Mouse (Mus musculus): ENCODE data around the gene Defa26. TPM values are rescaled to one million over a fixed set of nuclear protein-coding genes. Genes with fewer than 3 reads are reported as not detected.
"Not testable (repeated sequence)": the region's sequence is repeated elsewhere in the genome, so short reads cannot be mapped to it uniquely, and the experiment has no call there.

Gene Defa26
- polyA plus RNA-seq (2011; ENCODE audit: insufficient read depth, insufficient read length, low replicate concordance, missing spikeins), result not detected in 2 replicates

GRCm38 (mm10) chr8:21617883-21618282 lies at the start of gene Defa26:
TSS of gene Defa26 (plus strand) at chr8:21618183.
- H3K4me1 ChIP-seq (ENCODE audit: control insufficient read depth, insufficient read depth, low read length); H3K4me3 ChIP-seq (replicated peaks; ENCODE audit: control insufficient read depth, low read depth, low read length); H3K27ac ChIP-seq (ENCODE audit: control insufficient read depth, insufficient read depth, low read depth, low read length, poor library complexity): not testable (repeated sequence)
- WGBS, result no CpG with 5 or more reads among the region's 1 CpGs

- WGBS, result no CpG with 5 or more reads among the region's 1 CpGs
These were observed 35.3 kb upstream of the Defa26 start, which contains the start of gene Defa28 for GRCm38 (mm10) chr8:21582706-21583105. TSS of gene Defa28 (plus strand) at chr8:21583006.

GRCm38 (mm10) chr8:21594408-21594807 lies 23.6 kb upstream of the Defa26 start, which contains the start of gene Gm7861:
TSS of gene Gm7861 (minus strand) at chr8:21594508.
- H3K4me3 ChIP-seq (replicated peaks; ENCODE audit: control insufficient read depth, low read depth, low read length); H3K27ac ChIP-seq (ENCODE audit: control insufficient read depth, insufficient read depth, low read depth, low read length, poor library complexity); H3K4me1 ChIP-seq (ENCODE audit: control insufficient read depth, insufficient read depth, low read length): not testable (repeated sequence)
- WGBS, result no CpG with 5 or more reads among the region's 1 CpGs

More at GRCm38 (mm10) chr8:21582706-21583105, 35.3 kb upstream of the Defa26 start, which contains the start of gene Defa28:
- H3K27ac ChIP-seq (ENCODE audit: control insufficient read depth, insufficient read depth, low read depth, low read length, poor library complexity); H3K4me1 ChIP-seq (ENCODE audit: control insufficient read depth, insufficient read depth, low read length); H3K4me3 ChIP-seq (replicated peaks; ENCODE audit: control insufficient read depth, low read depth, low read length): not testable (repeated sequence)

GRCm38 (mm10) chr8:21655480-21655879 lies 37.5 kb downstream of the Defa26 start, which contains the start of gene Defa17:
TSS of gene Defa17 (plus strand) at chr8:21655780.
- not testable (repeated sequence) for H3K27ac ChIP-seq (ENCODE audit: control insufficient read depth, insufficient read depth, low read depth, low read length, poor library complexity); H3K4me1 ChIP-seq (ENCODE audit: control insufficient read depth, insufficient read depth, low read length); H3K4me3 ChIP-seq (replicated peaks; ENCODE audit: control insufficient read depth, low read depth, low read length)
- 80% methylated on average over 1 of the region's 2 CpGs for WGBS

DNA sequence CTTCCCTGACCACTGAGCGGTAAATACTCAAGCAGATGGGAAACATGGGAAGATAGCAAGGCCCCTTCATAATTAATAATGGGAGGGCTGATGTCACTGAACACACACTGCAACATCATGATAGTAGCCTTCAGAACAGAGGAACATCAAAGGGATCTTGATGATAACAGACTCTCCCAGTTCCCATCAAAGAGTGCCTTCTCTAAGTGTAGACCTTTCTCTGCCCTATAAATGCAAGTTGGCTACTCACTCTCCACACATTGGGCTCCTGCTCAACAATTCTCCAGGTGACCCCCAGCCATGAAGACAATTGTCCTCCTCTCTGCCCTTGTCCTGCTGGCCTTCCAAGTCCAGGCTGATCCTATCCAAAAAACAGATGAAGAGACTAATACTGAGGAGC lies 47.5 kb downstream of the Defa26 start, which contains the start of gene Defa34:
Defa34 (plus strand) TSS at position 301 of the 400 bp plus-strand sequence.
- 82% methylated on average over 1 of the region's 1 CpGs for WGBS
- H3K4me1 ChIP-seq (ENCODE audit: control insufficient read depth, insufficient read depth, low read length), result not testable (repeated sequence)

More for the DNA sequence above, 47.5 kb downstream of the Defa26 start, which contains the start of gene Defa34:
- H3K27ac ChIP-seq (ENCODE audit: control insufficient read depth, insufficient read depth, low read depth, low read length, poor library complexity); H3K4me3 ChIP-seq (replicated peaks; ENCODE audit: control insufficient read depth, low read depth, low read length): not testable (repeated sequence)

Other genes starting within 250 kb of the Defa26 start
- not detected in 2 replicates for gene Defa2, start 239.7 kb upstream of the Defa26 start, polyA plus RNA-seq (2011; ENCODE audit: insufficient read depth, insufficient read length, low replicate concordance, missing spikeins)
- gene Defa33, start 226.4 kb upstream of the Defa26 start, polyA plus RNA-seq (2011; ENCODE audit: insufficient read depth, insufficient read length, low replicate concordance, missing spikeins), result not detected in 2 replicates
- gene Defa36, start 190.8 kb upstream of the Defa26 start, polyA plus RNA-seq (2011; ENCODE audit: insufficient read depth, insufficient read length, low replicate concordance, missing spikeins), result not detected in 2 replicates
- not detected in 2 replicates for gene Gm7849, start 161.6 kb upstream of the Defa26 start, polyA plus RNA-seq (2011; ENCODE audit: insufficient read depth, insufficient read length, low replicate concordance, missing spikeins)
- not detected in 2 replicates for gene Defa20, start 108.9 kb upstream of the Defa26 start, polyA plus RNA-seq (2011; ENCODE audit: insufficient read depth, insufficient read length, low replicate concordance, missing spikeins)
- not detected in 2 replicates for gene Defa32, start 89.2 kb upstream of the Defa26 start, polyA plus RNA-seq (2011; ENCODE audit: insufficient read depth, insufficient read length, low replicate concordance, missing spikeins)
- gene Defa37, start 52.8 kb upstream of the Defa26 start, polyA plus RNA-seq (2011; ENCODE audit: insufficient read depth, insufficient read length, low replicate concordance, missing spikeins), result not detected in 2 replicates
- gene Defa28, start 35.2 kb upstream of the Defa26 start, polyA plus RNA-seq (2011; ENCODE audit: insufficient read depth, insufficient read length, low replicate concordance, missing spikeins), result not detected in 2 replicates
- not detected in 2 replicates for gene Gm7861, start 23.7 kb upstream of the Defa26 start, polyA plus RNA-seq (2011; ENCODE audit: insufficient read depth, insufficient read length, low replicate concordance, missing spikeins)
- not detected in 2 replicates for gene Defa17, start 37.6 kb downstream of the Defa26 start, polyA plus RNA-seq (2011; ENCODE audit: insufficient read depth, insufficient read length, low replicate concordance, missing spikeins)
- not detected in 2 replicates for gene Defa34, start 47.6 kb downstream of the Defa26 start, polyA plus RNA-seq (2011; ENCODE audit: insufficient read depth, insufficient read length, low replicate concordance, missing spikeins)
- not detected in 2 replicates for gene AY761184, start 85.5 kb downstream of the Defa26 start, polyA plus RNA-seq (2011; ENCODE audit: insufficient read depth, insufficient read length, low replicate concordance, missing spikeins)
- not detected in 2 replicates for gene Defa24, start 116.3 kb downstream of the Defa26 start, polyA plus RNA-seq (2011; ENCODE audit: insufficient read depth, insufficient read length, low replicate concordance, missing spikeins)
- gene Defb50, start 205.4 kb downstream of the Defa26 start, polyA plus RNA-seq (2011; ENCODE audit: insufficient read depth, insufficient read length, low replicate concordance, missing spikeins), result not detected in 2 replicates
- not detected in 2 replicates for gene Defb2, start 221.7 kb downstream of the Defa26 start, polyA plus RNA-seq (2011; ENCODE audit: insufficient read depth, insufficient read length, low replicate concordance, missing spikeins)
- not detected in 2 replicates for gene Defb10, start 240.7 kb downstream of the Defa26 start, polyA plus RNA-seq (2011; ENCODE audit: insufficient read depth, insufficient read length, low replicate concordance, missing spikeins)

Measured in bone marrow, adult 2 months (tissue).